Mouse (Mus musculus) kidney, postnatal 0 days (tissue): Measurements from ENCODE around the gene Prcd. TPM values are rescaled to one million over a fixed set of nuclear protein-coding genes. Genes with fewer than 3 reads are reported as not detected.
"Not testable (repeated sequence)": the region's sequence is repeated elsewhere in the genome, so short reads cannot be mapped to it uniquely, and the experiment has no call there.

Source experiments
- ATAC-seq: fragments of 200-750 bp; cut with Nextera tagmentation; replicated peaks from 2 replicates; pipeline ENCODE4 v1.8.0; 2017; ENCODE audit warnings: low read depth, moderate number of reproducible peaks, moderate TSS enrichment, moderate library complexity; ENCODE audit not compliant: low FRiP score
- DNase-seq: peaks from one replicate; pipeline ENCODE4 v3.0.0-alpha.2; 2016; ENCODE audit warnings: low spot score
- H3K27ac ChIP-seq: fragments of 300-500 bp; sonication (generic); 2 replicates; pipeline ENCODE4 v1.5.1; 2014; ENCODE audit warnings: mild to moderate bottlenecking
- H3K27me3 ChIP-seq: fragments of 300-500 bp; sonication (generic); 2 replicates; pipeline ENCODE4 v1.6.1; 2014; ENCODE audit warnings: low read length, mixed read lengths; ENCODE audit not compliant: insufficient read depth
- H3K36me3 ChIP-seq: fragments of 300-500 bp; sonication (generic); 2 replicates; pipeline ENCODE4 v1.6.1; 2014; ENCODE audit warnings: low read length, mixed read lengths; ENCODE audit not compliant: insufficient read depth
- H3K4me1 ChIP-seq: fragments of 300-500 bp; sonication (generic); replicated peaks from 2 replicates; pipeline ENCODE4 v1.6.1; 2014; ENCODE audit warnings: antibody characterized with exemption, low read length, mixed read lengths; ENCODE audit not compliant: insufficient read depth
- H3K4me2 ChIP-seq: fragments of 300-500 bp; sonication (generic); 2 replicates; pipeline ENCODE4 v1.6.1; 2014; ENCODE audit warnings: mild to moderate bottlenecking, low read length, moderate library complexity, mixed read lengths
- H3K4me3 ChIP-seq: fragments of 300-500 bp; sonication (generic); replicated peaks from 2 replicates; pipeline ENCODE4 v1.5.1; 2014; ENCODE audit warnings: low read depth, low read length
- H3K9ac ChIP-seq: fragments of 300-500 bp; sonication (generic); 2 replicates; pipeline ENCODE4 v1.6.1; 2014; ENCODE audit warnings: low read depth, low read length
- H3K9me3 ChIP-seq: fragments of 300-500 bp; sonication (generic); replicated peaks from 2 replicates; pipeline ENCODE4 v1.6.1; 2016; ENCODE audit warnings: low read length, inconsistent platforms, mixed read lengths
- CTCF ChIP-seq: IDR thresholded peaks from 2 replicates; pipeline ENCODE4 v1.5.1; 2016; ENCODE audit warnings: antibody characterized with exemption, low read depth, mild to moderate bottlenecking, moderate library complexity
- WGBS: fragments of 180-500 bp; shearing (Covaris S2); extraction: QIAGEN DNeasy Blood & Tissue Kit; methylation state at CpG from one replicate; pipeline ENCODE4 v1.1.7; 2014; 5-methylcytosine and 5-hydroxymethylcytosine counted together
- polyA plus RNA-seq: library from polyadenylated mRNA; unstranded; fragments of >200 nt; fragmentation: Nextera tagmentation; extraction: Ambion mirVana; gene quantifications from 2 replicates; pipeline ENCODE4 v1.2.1, GENCODE M21; 2015

Gene Prcd
- polyA plus RNA-seq, 1 experiment from 2014 or later: 1.3 TPM

DNA sequence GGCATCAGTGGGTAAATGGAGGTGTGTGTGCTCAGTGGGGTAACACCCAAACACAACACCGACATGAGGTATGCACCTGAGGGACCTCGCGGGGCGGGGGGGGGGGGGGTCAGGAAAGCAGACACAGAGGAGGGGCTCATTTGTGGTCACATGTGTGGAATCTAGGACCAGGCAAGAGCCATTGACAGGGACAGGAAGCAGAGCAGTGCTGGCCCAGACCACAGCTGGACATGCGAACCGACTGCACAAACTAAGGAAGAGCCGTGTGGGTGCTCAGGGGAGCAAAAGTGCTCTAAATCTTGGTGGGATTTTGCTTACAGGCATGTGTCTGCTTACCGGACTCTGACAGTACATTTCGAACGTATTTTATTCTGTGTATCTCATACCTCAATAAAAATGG lies 12.0 kb downstream of the Prcd start:
- WGBS: 72% methylated on average over 10 of the region's 10 CpGs
- H3K9me3 ChIP-seq: no peaks in the 10 kb centered on the region
- H3K4me2 ChIP-seq: no peak overlapping the region
- H3K9ac ChIP-seq: no peak overlapping the region
- H3K27me3 ChIP-seq: no peaks in the 10 kb centered on the region
- ATAC-seq (no peak), DNase-seq (no peak)
- H3K27ac ChIP-seq: no peak overlapping the region
- H3K36me3 ChIP-seq: no peaks in the 10 kb centered on the region
- H3K4me1 ChIP-seq: peaks cover 12% of the 10 kb centered on the region; the same call in 1 of the 2 replicates
- no peak for TF ChIP-seq CTCF
- no peak overlapping the region for H3K4me3 ChIP-seq

DNA sequence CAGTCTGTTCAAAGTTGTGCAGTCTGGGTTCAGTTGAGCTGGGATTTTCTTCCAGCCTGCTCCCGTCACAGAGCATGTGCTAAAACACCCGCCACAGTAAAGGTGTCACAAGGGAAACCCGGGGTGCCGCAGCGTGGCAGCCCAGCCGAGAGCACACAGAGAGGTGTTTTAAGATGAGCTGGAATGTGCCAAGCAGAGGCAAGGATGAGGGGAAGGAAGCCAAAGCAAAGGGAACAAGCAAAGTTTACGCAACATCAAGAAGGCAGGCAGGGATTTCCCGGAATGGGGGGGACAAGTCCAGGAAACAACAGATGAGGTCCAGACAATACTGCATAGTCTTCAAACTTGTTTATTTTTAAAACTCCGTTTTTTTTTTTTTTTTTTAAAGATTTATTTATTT lies 13.2 kb downstream of the Prcd start:
- no peak overlapping the region for H3K4me2 ChIP-seq
- H3K4me3 ChIP-seq: no peak overlapping the region
- no peaks in the 10 kb centered on the region for H3K36me3 ChIP-seq
- no peak overlapping the region for H3K9ac ChIP-seq
- 55% methylated on average over 9 of the region's 9 CpGs for WGBS
- no peak overlapping the region for H3K27ac ChIP-seq
- no peak for ATAC-seq
- H3K27me3 ChIP-seq: no peaks in the 10 kb centered on the region
- TF ChIP-seq CTCF: no peak
- no peaks in the 10 kb centered on the region for H3K9me3 ChIP-seq
- H3K4me1 ChIP-seq: peaks cover 6% of the 10 kb centered on the region; the same call in 1 of the 2 replicates
- no peak for DNase-seq

DNA sequence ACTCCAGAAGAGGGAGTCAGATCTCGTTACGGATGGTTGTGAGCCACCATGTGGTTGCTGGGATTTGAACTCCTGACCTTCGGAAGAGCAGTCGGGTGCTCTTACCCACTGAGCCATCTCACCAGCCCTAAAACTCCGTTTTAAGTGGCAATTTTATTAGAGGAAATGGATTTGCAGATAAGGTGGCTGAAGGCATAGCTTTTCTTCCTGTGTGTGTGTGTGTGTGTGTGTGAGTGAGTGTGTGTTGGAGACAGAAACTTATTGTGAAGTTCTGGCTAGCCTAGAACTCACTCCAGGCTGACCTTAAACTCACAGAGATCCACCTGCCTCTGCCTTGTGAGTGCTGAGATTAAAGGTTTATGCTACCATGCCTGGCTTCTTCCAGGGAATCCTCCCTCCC lies 13.7 kb downstream of the Prcd start:
- not testable (repeated sequence) for H3K4me2 ChIP-seq, H3K27ac ChIP-seq, H3K4me1 ChIP-seq, H3K27me3 ChIP-seq, H3K36me3 ChIP-seq, ATAC-seq, H3K9me3 ChIP-seq, H3K9ac ChIP-seq, DNase-seq, H3K4me3 ChIP-seq
- 73% methylated on average over 3 of the region's 5 CpGs for WGBS

DNA sequence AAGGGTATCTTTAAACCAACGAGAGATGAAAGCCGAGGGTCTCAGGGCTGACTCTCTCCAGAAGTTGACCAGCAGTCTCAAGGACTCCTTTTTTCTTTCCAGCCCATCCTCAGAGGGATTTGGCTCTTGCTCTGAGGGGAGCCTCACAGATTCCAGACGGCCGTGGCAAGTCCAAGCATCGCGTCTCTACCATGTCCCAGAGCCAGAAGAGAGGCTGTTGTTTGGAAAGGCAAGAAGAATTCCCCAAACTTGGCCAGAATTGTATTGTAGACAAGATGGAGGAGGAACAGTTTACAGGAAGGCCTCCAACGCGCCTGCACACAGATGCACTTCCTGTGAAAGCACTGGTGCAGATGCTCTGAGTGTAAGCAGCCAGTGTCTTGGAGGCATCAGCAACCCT lies 14.6 kb downstream of the Prcd start:
- no peak for ATAC-seq
- DNase-seq: no peak
- no peaks in the 10 kb centered on the region for H3K9me3 ChIP-seq
- 79% methylated on average over 8 of the region's 8 CpGs for WGBS
- no peak for TF ChIP-seq CTCF
- H3K36me3 ChIP-seq: 0 out of 2 replicates have a peak, but pooled peaks cover 1% of the 10 kb centered on the region
- no peak overlapping the region for H3K4me3 ChIP-seq
- peaks cover 4% of the 10 kb centered on the region; the same call in 1 of the 2 replicates for H3K4me1 ChIP-seq
- H3K9ac ChIP-seq: no peak overlapping the region
- H3K4me2 ChIP-seq: no peak overlapping the region
- no peaks in the 10 kb centered on the region for H3K27me3 ChIP-seq
- no peak overlapping the region for H3K27ac ChIP-seq

DNA sequence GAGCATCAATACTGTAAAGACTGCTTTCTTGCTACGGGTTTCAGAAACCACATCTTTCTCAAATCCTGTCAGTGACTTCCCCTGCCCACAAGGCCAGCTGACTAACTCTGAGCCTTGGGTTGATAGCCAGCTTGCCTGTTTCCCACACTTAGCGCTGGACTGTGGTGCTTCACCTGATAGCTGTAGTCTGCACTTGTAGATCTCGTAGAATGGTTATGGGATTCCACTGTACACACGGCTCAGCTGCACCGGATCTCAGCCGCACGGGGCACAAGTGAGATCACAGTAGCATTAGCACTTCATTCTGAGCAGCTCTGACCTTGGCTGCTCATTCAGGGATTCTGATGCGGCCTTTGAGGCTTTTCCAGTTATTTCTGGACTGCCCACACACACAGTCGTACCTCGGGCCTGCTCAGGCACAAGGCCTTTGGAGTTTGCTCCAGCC lies 15.1 kb downstream of the Prcd start:
- no peak overlapping the region for H3K4me2 ChIP-seq
- ATAC-seq: no peak; the same call in 1 of the 2 replicates
- peaks cover 9% of the 10 kb centered on the region for H3K4me1 ChIP-seq
- H3K9me3 ChIP-seq: no peaks in the 10 kb centered on the region
- H3K4me3 ChIP-seq: no peak overlapping the region
- no peak overlapping the region for H3K9ac ChIP-seq
- H3K36me3 ChIP-seq: peaks cover 6% of the 10 kb centered on the region; the same call in 1 of the 2 replicates
- DNase-seq: no peak
- TF ChIP-seq CTCF: no peak
- WGBS: 70% methylated on average over 10 of the region's 10 CpGs
- H3K27ac ChIP-seq: no peak overlapping the region
- H3K27me3 ChIP-seq: no peaks in the 10 kb centered on the region

DNA sequence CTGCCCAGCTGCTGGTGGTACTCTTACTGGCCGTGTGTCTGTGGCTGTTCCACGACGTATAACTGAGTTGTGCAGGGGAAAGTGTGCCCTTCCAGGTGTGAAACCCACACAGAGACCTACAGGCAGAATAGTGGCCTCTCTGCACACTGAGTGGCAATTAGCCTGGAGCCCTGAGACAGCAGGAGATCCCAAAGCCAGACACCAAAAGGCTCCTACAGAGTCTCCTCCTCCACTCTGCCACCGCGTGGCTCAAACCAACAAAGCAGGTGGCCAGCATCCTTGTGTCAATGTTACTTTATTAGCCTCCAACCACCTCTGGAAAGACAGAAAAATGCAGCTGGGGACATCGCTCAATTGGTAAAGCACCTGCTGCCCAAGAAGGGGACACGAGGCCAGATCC lies 15.5 kb downstream of the Prcd start:
- Histone ChIP-seq H3K4me1 (peaks cover 13% of the 10 kb centered on the region), H3K36me3 (peaks cover 10% of the 10 kb centered on the region; the same call in 1 of the 2 replicates), H3K27ac (no peak overlapping the region), H3K27me3 (no peaks in the 10 kb centered on the region), H3K9ac (no peak overlapping the region), H3K4me3 (no peak overlapping the region), H3K9me3 (no peaks in the 10 kb centered on the region), H3K4me2 (no peak overlapping the region)
- DNase-seq: peak; percentile 49
- peak; percentile 56; the same call in 1 of the 2 replicates for TF ChIP-seq CTCF
- WGBS: 24% methylated on average over 7 of the region's 7 CpGs
- no peak for ATAC-seq

DNA sequence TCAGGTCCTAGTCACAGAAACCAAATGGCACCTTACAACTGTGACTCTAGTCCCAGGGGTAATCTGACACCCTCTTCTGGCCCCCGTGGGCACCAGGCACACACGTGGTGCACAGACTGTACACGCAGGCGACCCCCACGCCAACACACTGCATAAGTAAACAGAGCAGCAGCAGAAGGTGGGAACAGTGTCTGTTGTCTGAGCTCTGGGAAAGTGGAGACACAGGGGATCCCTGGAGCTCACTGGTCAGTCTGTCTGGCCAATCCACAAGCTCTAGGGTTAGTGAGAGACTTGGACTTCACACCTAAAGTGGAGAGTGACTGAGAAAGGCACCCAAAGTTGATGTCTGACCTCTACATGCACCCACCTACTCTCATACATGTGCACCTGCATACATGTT lies 16.0 kb downstream of the Prcd start:
- WGBS: 6% methylated on average over 5 of the region's 5 CpGs
- Histone ChIP-seq H3K27ac (no peak overlapping the region), H3K4me1 (peaks cover 18% of the 10 kb centered on the region), H3K4me2 (no peak overlapping the region), H3K36me3 (peaks cover 15% of the 10 kb centered on the region), H3K9me3 (no peaks in the 10 kb centered on the region), H3K27me3 (no peaks in the 10 kb centered on the region), H3K4me3 (no peak overlapping the region), H3K9ac (no peak overlapping the region)
- DNase-seq: no peak
- no peak for ATAC-seq
- TF ChIP-seq CTCF: no peak
